Mouse (Mus musculus) T-helper 17 cell (primary cell): ENCODE data around the gene Shisa3.

Source experiments
- in situ Hi-C, 2 experiments: fragments of 300-600 bp; cut with MboI, MseI; formaldehyde crosslinking; loops; 1 replicate in 1 of 2; 2 replicates in 1 of 2; pipeline ENCODE4 v1.15.1; 2025; ENCODE audit warnings: high pct_unique_total_duplicates in 2 of 2

The Shisa3 gene

GRCm38 (mm10) chr5:67607804-67608673, at the start of gene Shisa3:
Shisa3 (plus strand) TSS chr5:67607882.
- in situ Hi-C loops, result loop anchor here in 1 of 2 experiments (25.0 kb wide), 1 partner anchor 1896 kb away; no protein-coding TSS in a partner anchor

GRCm38 (mm10) chr5:67558644-67559043, 49.0 kb upstream of the Shisa3 start:
- in situ Hi-C loops, result no loop called here

GRCm38 (mm10) chr5:67559063-67559462, 48.6 kb upstream of the Shisa3 start:
- in situ Hi-C loops, result no loop called here

- in situ Hi-C loops, result no loop called here
Observed at GRCm38 (mm10) chr5:67572552-67573155, 35.0 kb upstream of the Shisa3 start.

GRCm38 (mm10) chr5:67574039-67574438, 33.6 kb upstream of the Shisa3 start:
- in situ Hi-C loops, result no loop called here

GRCm38 (mm10) chr5:67575705-67576104, 32.0 kb upstream of the Shisa3 start:
- in situ Hi-C loops, result no loop called here

- in situ Hi-C loops, result no loop called here
Observed at GRCm38 (mm10) chr5:67579725-67580633, 27.7 kb upstream of the Shisa3 start.

GRCm38 (mm10) chr5:67595070-67595469, 12.6 kb upstream of the Shisa3 start:
- in situ Hi-C loops, result no loop called here

GRCm38 (mm10) chr5:67595629-67596028, 12.1 kb upstream of the Shisa3 start:
- in situ Hi-C loops, result no loop called here

- in situ Hi-C loops, result loop anchor here in 1 of 2 experiments (25.0 kb wide), 1 partner anchor 1888 kb away; no protein-coding TSS in a partner anchor
Observed at GRCm38 (mm10) chr5:67599935-67600334, 7.7 kb upstream of the Shisa3 start.

- in situ Hi-C loops, result loop anchor here in 1 of 2 experiments (25.0 kb wide), 1 partner anchor 1894 kb away; no protein-coding TSS in a partner anchor
Observed at GRCm38 (mm10) chr5:67605951-67606350, 1.7 kb upstream of the Shisa3 start.

GRCm38 (mm10) chr5:67606916-67607803, 522 bp upstream of the Shisa3 start:
- in situ Hi-C loops, result loop anchor here in 1 of 2 experiments (25.0 kb wide), 1 partner anchor 1895 kb away; no protein-coding TSS in a partner anchor

GRCm38 (mm10) chr5:67608674-67609519, 1.2 kb downstream of the Shisa3 start:
- in situ Hi-C loops, result loop anchor here in 1 of 2 experiments (25.0 kb wide), 1 partner anchor 1897 kb away; no protein-coding TSS in a partner anchor

- in situ Hi-C loops, result loop anchor here in 1 of 2 experiments (25.0 kb wide), 1 partner anchor 1897 kb away; no protein-coding TSS in a partner anchor
Observed at GRCm38 (mm10) chr5:67609520-67609837, 1.8 kb downstream of the Shisa3 start.

- in situ Hi-C loops, result loop anchor here in 1 of 2 experiments (25.0 kb wide), 1 partner anchor 1909 kb away; no protein-coding TSS in a partner anchor
Observed at GRCm38 (mm10) chr5:67621230-67621629, 13.5 kb downstream of the Shisa3 start.

- in situ Hi-C loops, result no loop called here
Observed at GRCm38 (mm10) chr5:67628180-67628940, 20.7 kb downstream of the Shisa3 start.

GRCm38 (mm10) chr5:67629440-67629839, 21.8 kb downstream of the Shisa3 start:
- in situ Hi-C loops, result no loop called here

- in situ Hi-C loops, result no loop called here
Observed at GRCm38 (mm10) chr5:67629861-67630260, 22.2 kb downstream of the Shisa3 start.

- in situ Hi-C loops, result no loop called here
Observed at GRCm38 (mm10) chr5:67631261-67631660, 23.6 kb downstream of the Shisa3 start.
